In genomic region chr19:46562132-46562531, GRCm38 (mm10) we compare ENCODE assay signal across 9 mouse cellular contexts. TPM values are rescaled to one million over a fixed set of nuclear protein-coding genes. Genes with fewer than 3 reads are reported as not detected.
DNase-seq lines count a peak whose midpoint lies in the region; ATAC-seq and TF ChIP-seq lines count a peak whose summit lies in the region.
"Had no signal": no experiment of that assay in that cellular context is flagged by ENCODE, and none has a peak within 500 bp of the region (broad histone marks: within the 10 kb centered on the region; RNA-seq: fewer than 3 reads in every experiment).

No protein-coding gene starts in this region.

- peak; percentile 48; the same call in 1 of the 2 replicates for TF ChIP-seq EP300 in heart, adult 2 months (IDR thresholded peaks at IDR 0.05; ENCODE audit: insufficient read depth, low read depth, low read length)
- no peak for TF ChIP-seq EP300 in lung, postnatal 0 days (IDR thresholded peaks at IDR 0.05)

- TF ChIP-seq CTCF in heart, adult 2 months (IDR thresholded peaks at IDR 0.05), result peak; percentile 93
- TF ChIP-seq CTCF in lung, postnatal 0 days (IDR thresholded peaks at IDR 0.05), result peak; percentile 92

- intact Hi-C loops in heart, adult 2 months (cut with DNase I), result no loop called here

- peak; percentile 94 for DNase-seq in heart, adult 11 months
- peak; percentile 45 for DNase-seq in T-cell, adult 2 months (ENCODE audit: low spot score)
- peak; percentile 82 for DNase-seq in embryo, embryonic 10 days (ENCODE audit: low spot score)
- DNase-seq in heart, adult 2 months, result peak; percentile 62 to 67
- DNase-seq in kidney, postnatal 4 days, result peak; percentile 54 to 74
- DNase-seq in lung, postnatal 0 days (ENCODE audit: low spot score), result peak; percentile 90
- DNase-seq in right cerebral cortex, postnatal 4 days, result peak; percentile 49

- H3K4me2 ChIP-seq in heart, embryonic 11.5 days, result no peak overlapping the region
- no peak overlapping the region for H3K4me2 ChIP-seq in lung, postnatal 0 days (replicated peaks; ENCODE audit: low read depth, low read length)
- H3K4me2 ChIP-seq: midbrain, embryonic 12.5 days had no signal

- H3K9ac ChIP-seq in heart, embryonic 11.5 days (ENCODE audit: low read depth, low read length), result no peak overlapping the region
- no peak overlapping the region for H3K9ac ChIP-seq in heart, adult 2 months (ENCODE audit: low read depth, low read length)
- no peak overlapping the region for H3K9ac ChIP-seq in lung, postnatal 0 days (replicated peaks; ENCODE audit: low read depth)
- H3K9ac ChIP-seq: midbrain, embryonic 12.5 days had no signal

- no peak for ATAC-seq in heart, embryonic 11.5 days (replicated peaks; ENCODE audit: insufficient number of reproducible peaks, low FRiP score, low TSS enrichment)
- ATAC-seq in lung, postnatal 0 days, result peak; percentile 77

- H3K36me3 ChIP-seq in heart, embryonic 11.5 days (ENCODE audit: control insufficient read depth, insufficient read depth, low read length), result no peaks in the 10 kb centered on the region
- no peaks in the 10 kb centered on the region for H3K36me3 ChIP-seq in heart, adult 2 months (ENCODE audit: control insufficient read depth, insufficient read depth, low read length)
- H3K36me3 ChIP-seq in lung, postnatal 0 days (ENCODE audit: insufficient read depth, low read length), result no peaks in the 10 kb centered on the region; the same call in 1 of the 2 replicates

- H3K4me3 ChIP-seq in heart, embryonic 11.5 days (ENCODE audit: low read depth, low read length), result no peak overlapping the region
- H3K4me3 ChIP-seq in heart, adult 2 months, result no peak overlapping the region
- H3K4me3 ChIP-seq in lung, postnatal 0 days (ENCODE audit: low read depth, low read length), result no peak overlapping the region
- H3K4me3 ChIP-seq: midbrain, embryonic 12.5 days had no signal

- WGBS in heart, embryonic 11.5 days (ENCODE audit: insufficient replicate concordance), result 43% methylated on average over 1 of the region's 1 CpGs
- WGBS in heart, adult 2 months, result 29% methylated on average over 1 of the region's 1 CpGs
- WGBS in lung, postnatal 0 days, result 3% methylated on average over 1 of the region's 1 CpGs

- TF ChIP-seq POLR2A in heart, adult 2 months (IDR thresholded peaks at IDR 0.05; ENCODE audit: insufficient read depth, low read depth, low read length), result no peak

- H3K4me1 ChIP-seq in heart, embryonic 11.5 days (ENCODE audit: control insufficient read depth, insufficient read depth, low read length), result peaks cover 17% of the 10 kb centered on the region
- H3K4me1 ChIP-seq in heart, adult 2 months (ENCODE audit: control insufficient read depth, insufficient read depth, low read length), result peaks cover 4% of the 10 kb centered on the region
- H3K4me1 ChIP-seq in lung, postnatal 0 days (ENCODE audit: insufficient read depth, low read depth, low read length), result no peaks in the 10 kb centered on the region
- H3K4me1 ChIP-seq: midbrain, embryonic 12.5 days had no signal

- H3K9me3 ChIP-seq in heart, embryonic 11.5 days (replicated peaks; ENCODE audit: control insufficient read depth, low read length), result no peaks in the 10 kb centered on the region
- H3K9me3 ChIP-seq in lung, postnatal 0 days (ENCODE audit: low read length), result no peaks in the 10 kb centered on the region
- H3K9me3 ChIP-seq: midbrain, embryonic 12.5 days had no signal

- H3K27me3 ChIP-seq in heart, embryonic 11.5 days (ENCODE audit: control insufficient read depth, insufficient read depth, low read length), result no peaks in the 10 kb centered on the region
- H3K27me3 ChIP-seq in heart, adult 2 months (ENCODE audit: control insufficient read depth, insufficient read depth, low read length), result no peaks in the 10 kb centered on the region
- H3K27me3 ChIP-seq in lung, postnatal 0 days (replicated peaks; ENCODE audit: insufficient read depth, low read length), result no peaks in the 10 kb centered on the region
- H3K27me3 ChIP-seq: midbrain, embryonic 12.5 days had no signal

- H3K79me2 ChIP-seq in heart, adult 2 months (replicated peaks; ENCODE audit: control insufficient read depth, insufficient read depth, low read length), result no peaks in the 10 kb centered on the region

- H3K27ac ChIP-seq in heart, embryonic 11.5 days (ENCODE audit: low read depth, low read length), result no peak overlapping the region
- peak overlapping the region; percentile 63 for H3K27ac ChIP-seq in heart, adult 2 months
- 0 out of 2 replicates have a peak overlapping the region, but pooled peaks have one; percentile 23 for H3K27ac ChIP-seq in lung, postnatal 0 days (ENCODE audit: low read length)
- H3K27ac ChIP-seq: midbrain, embryonic 12.5 days had no signal

RNA-seq across cellular contexts. Expression of gene Arl3, which starts 10.9 kb away (rescaled TPM):
- polyA plus RNA-seq in heart, embryonic 11.5 days (2014; fragmentation: Nextera tagmentation; extraction: Ambion mirVana), result 67.5 and 83.5 TPM in 2 replicates
- 10 to 100 TPM; 36.1 to 43.4 TPM for total RNA-seq in heart, adult 2 months (2021)
- 38.3 and 57.0 TPM in 2 replicates for polyA plus RNA-seq in heart, adult 2 months (2012; rRNA removed)
- polyA plus RNA-seq in lung, postnatal 0 days (2015; fragmentation: Nextera tagmentation; extraction: Ambion mirVana), result 52.6 and 70.9 TPM in 2 replicates

RNA-seq across cellular contexts. Expression of gene Sfxn2, which starts 11.0 kb away (rescaled TPM):
- 8.1 and 10.5 TPM in 2 replicates for polyA plus RNA-seq in heart, embryonic 11.5 days (2014; fragmentation: Nextera tagmentation; extraction: Ambion mirVana)
- 1 to 10 TPM; 2.4 to 3.6 TPM for total RNA-seq in heart, adult 2 months (2021)
- 2.3 and 2.7 TPM in 2 replicates for polyA plus RNA-seq in heart, adult 2 months (2012; rRNA removed)
- 18.4 and 19.6 TPM in 2 replicates for polyA plus RNA-seq in lung, postnatal 0 days (2015; fragmentation: Nextera tagmentation; extraction: Ambion mirVana)

RNA-seq across cellular contexts. Expression of gene Wbp1l, which starts 36.8 kb away (rescaled TPM):
- 41.5 and 45.9 TPM in 2 replicates for polyA plus RNA-seq in heart, embryonic 11.5 days (2014; fragmentation: Nextera tagmentation; extraction: Ambion mirVana)
- total RNA-seq in heart, adult 2 months (2021), result 10 to 100 TPM; 53.5 to 54.2 TPM
- 39.2 and 46.2 TPM in 2 replicates for polyA plus RNA-seq in heart, adult 2 months (2012; rRNA removed)
- 34.6 and 37.4 TPM in 2 replicates for polyA plus RNA-seq in lung, postnatal 0 days (2015; fragmentation: Nextera tagmentation; extraction: Ambion mirVana)
